Mouse (Mus musculus) ES-E14 (cell line): ENCODE results near the gene Pecr.

Source experiments
- HCFC1 ChIP-seq: IDR thresholded peaks from 2 replicates; pipeline ENCODE4 v1.6.1; 2012; ENCODE audit warnings: low read length, inconsistent platforms, borderline replicate concordance; ENCODE audit not compliant: insufficient read depth
- MAFK ChIP-seq: IDR thresholded peaks from 2 replicates; pipeline ENCODE4 v1.6.1; 2014; ENCODE audit warnings: mild to moderate bottlenecking, low read depth, low read length, inconsistent platforms; ENCODE audit not compliant: insufficient read depth
- ZC3H11A ChIP-seq: IDR thresholded peaks from 2 replicates; pipeline ENCODE4 v1.6.1; 2012; ENCODE audit warnings: low read depth, mild to moderate bottlenecking, inconsistent platforms, low read length, borderline replicate concordance

DNA sequence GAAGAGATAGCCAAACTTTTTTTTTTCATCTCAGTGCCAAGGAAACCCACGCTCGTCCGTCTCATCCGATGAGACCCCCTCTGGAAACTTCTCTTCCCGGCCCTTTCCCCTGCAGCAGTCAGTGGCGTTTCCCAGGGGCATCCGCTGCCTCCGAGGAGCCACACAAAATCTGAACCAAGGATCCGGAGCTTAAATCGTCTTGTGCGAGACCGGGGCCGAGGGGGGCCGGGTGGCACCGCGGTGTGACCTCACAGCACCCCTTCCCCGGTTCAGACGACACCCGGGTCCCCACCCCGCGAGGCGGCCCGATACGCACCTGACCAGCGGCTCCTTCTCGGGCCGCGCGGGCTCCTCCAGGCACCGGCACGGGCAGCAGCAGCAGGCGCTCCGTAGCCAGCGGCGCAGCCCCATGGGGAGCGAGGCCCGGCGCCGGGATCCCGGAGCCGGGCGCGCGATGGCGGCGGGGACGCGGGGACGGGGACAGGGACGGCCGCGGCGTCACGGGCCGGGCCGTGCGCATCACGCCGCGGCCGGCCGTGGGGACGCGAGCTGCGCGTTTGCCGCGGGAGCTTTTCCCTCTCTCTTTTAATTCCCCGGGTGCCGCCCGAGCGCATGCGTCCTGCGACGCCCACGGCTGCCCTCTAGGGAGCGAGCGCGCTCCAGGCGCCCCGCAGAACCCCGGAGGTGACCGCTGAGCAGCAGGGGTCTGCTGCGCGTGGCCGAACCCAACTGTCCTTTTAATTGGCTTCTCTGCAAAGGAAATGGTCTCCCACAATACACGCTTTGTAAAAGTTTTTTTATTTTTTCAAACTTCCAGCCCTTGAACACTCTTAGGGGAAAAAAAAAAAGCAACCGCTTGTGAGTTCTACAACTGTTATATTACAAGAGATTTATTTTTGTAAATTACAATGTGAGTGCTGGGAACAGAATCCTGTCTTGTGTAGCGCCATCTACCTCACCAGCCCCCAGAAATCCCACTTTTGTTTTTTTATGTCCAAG, 72.1 kb downstream of the Pecr start, which contains the start of gene Mreg:
- TF ChIP-seq MAFK (no peak), HCFC1 (no peak; the same call in 1 of the 2 replicates), ZC3H11A (no peak)
